Mouse (Mus musculus) G1E (cell line): ENCODE data around the gene Gpr45. TPM values are rescaled to one million over a fixed set of nuclear protein-coding genes. Genes with fewer than 3 reads are reported as not detected.

Source experiments
- ATAC-seq: 2 replicates; pipeline ENCODE4 v1.8.0; 2016; ENCODE audit warnings: mild to moderate bottlenecking; ENCODE audit not compliant: insufficient number of reproducible peaks, poor library complexity, low FRiP score, severe bottlenecking; ENCODE audit errors: extremely low read depth
- DNase-seq: peaks from one replicate; pipeline ENCODE4 v3.0.0; 2012; ENCODE audit warnings: low spot score
- H3K27me3 ChIP-seq: 2 replicates; pipeline ENCODE4 v1.6.1; 2012; ENCODE audit warnings: mild to moderate bottlenecking, low read length, inconsistent platforms; ENCODE audit not compliant: insufficient read depth
- H3K36me3 ChIP-seq: replicated peaks from 2 replicates; pipeline ENCODE3; 2012; ENCODE audit warnings: mild to moderate bottlenecking, inconsistent platforms
- H3K4me1 ChIP-seq: 2 replicates; pipeline ENCODE4 v1.6.1; 2012; ENCODE audit warnings: low read depth, low read length, inconsistent platforms, mixed read lengths; ENCODE audit not compliant: insufficient read depth
- H3K4me3 ChIP-seq: 2 replicates; pipeline ENCODE4 v1.5.1; 2012; ENCODE audit warnings: low read depth, mild to moderate bottlenecking, inconsistent platforms, low read length, moderate library complexity, mixed read lengths
- H3K9me3 ChIP-seq: replicated peaks from 2 replicates; pipeline ENCODE4 v1.6.1; 2012; ENCODE audit warnings: inconsistent platforms
- CTCF ChIP-seq: IDR thresholded peaks from 2 replicates; pipeline ENCODE4 v1.5.1; 2012; ENCODE audit warnings: low read depth, low read length, inconsistent platforms, mixed read lengths
- GATA1 ChIP-seq: IDR thresholded peaks from 2 replicates; pipeline ENCODE4 v1.6.1; 2012; ENCODE audit warnings: borderline replicate concordance, low read length, inconsistent platforms, mixed read lengths
- GATA2 ChIP-seq: IDR thresholded peaks from 2 replicates; pipeline ENCODE4 v1.6.1; 2012; ENCODE audit warnings: low read depth, low read length, inconsistent platforms, borderline replicate concordance
- POLR2AphosphoS5 ChIP-seq: IDR thresholded peaks from 2 replicates; pipeline ENCODE4 v1.6.1; 2012; ENCODE audit warnings: low read depth, low read length, inconsistent platforms; ENCODE audit not compliant: insufficient replicate concordance
- TAL1 ChIP-seq: conservative IDR thresholded peaks from 2 replicates; pipeline ENCODE4 v1.6.1; 2012; ENCODE audit warnings: low read depth, low read length, inconsistent platforms, mixed read lengths
- polyA plus RNA-seq: library from polyadenylated mRNA; stranded (reverse); fragments of >175 nt; gene quantifications from 2 replicates; pipeline ENCODE4 v1.2.3, GENCODE M21; 2012
- total RNA-seq, 2 experiments: library from RNA; stranded (forward) in 1 of 2; stranded (reverse) in 1 of 2; fragments of 200-1000 nt in 1 of 2; fragments of >200 nt in 1 of 2; fragmentation: Nextera tagmentation in 1 of 2; gene quantifications; 2 replicates each; pipeline ENCODE4 v1.2.3; 2014 to 2017

Gpr45 gene
- not detected in 2 replicates for total RNA-seq (2014; fragmentation: Nextera tagmentation)
- total RNA-seq (2017): 0.66 and 0.70 TPM in 2 replicates
- not detected in 2 replicates for polyA plus RNA-seq

- DNase-seq (no peak), ATAC-seq (no peak)
- no peak within 1 kb of the TSS for H3K4me3 ChIP-seq
- no peaks in the 10 kb centered on the region for H3K9me3 ChIP-seq
- H3K36me3 ChIP-seq: no peaks in the 10 kb centered on the region
- TF ChIP-seq GATA1 (no peak), GATA2 (no peak), TAL1 (no peak), POLR2AphosphoS5 (no peak), CTCF (no peak)
- H3K4me1 ChIP-seq: no peaks in the 10 kb centered on the region
- peaks cover 13% of the 10 kb centered on the region for H3K27me3 ChIP-seq
Measured at GRCm38 (mm10) chr1:42952734-42953481, at the start of gene Gpr45. Gpr45 (plus strand) TSS chr1:42952872.

- ATAC-seq: no peak
- DNase-seq: no peak
- TF ChIP-seq POLR2AphosphoS5: no peak
- Histone ChIP-seq H3K4me1 (no peaks in the 10 kb centered on the region), H3K9me3 (no peaks in the 10 kb centered on the region), H3K4me3 (no peak overlapping the region), H3K36me3 (peaks cover 76% of the 10 kb centered on the region), H3K27me3 (no peaks in the 10 kb centered on the region; the same call in 1 of the 2 replicates)
Measured at GRCm38 (mm10) chr1:42905148-42905547, 47.5 kb upstream of the Gpr45 start.

- H3K4me3 ChIP-seq: no peak overlapping the region
- no peaks in the 10 kb centered on the region for H3K4me1 ChIP-seq
- TF ChIP-seq CTCF: no peak
- no peaks in the 10 kb centered on the region; the same call in 1 of the 2 replicates for H3K27me3 ChIP-seq
- no peak for ATAC-seq
- no peaks in the 10 kb centered on the region for H3K9me3 ChIP-seq
- no peak for DNase-seq
- H3K36me3 ChIP-seq: peaks cover 61% of the 10 kb centered on the region
Measured at GRCm38 (mm10) chr1:42906696-42907095, 46.0 kb upstream of the Gpr45 start.

GRCm38 (mm10) chr1:42907153-42907552, 45.5 kb upstream of the Gpr45 start:
- ATAC-seq (no peak), DNase-seq (no peak)
- TF ChIP-seq POLR2AphosphoS5 (no peak), TAL1 (no peak), GATA1 (no peak), GATA2 (no peak), CTCF (no peak)
- Histone ChIP-seq H3K27me3 (peaks cover under 1% of the 10 kb centered on the region), H3K36me3 (peaks cover 57% of the 10 kb centered on the region), H3K4me3 (no peak overlapping the region), H3K4me1 (no peaks in the 10 kb centered on the region), H3K9me3 (no peaks in the 10 kb centered on the region)

- peaks cover 9% of the 10 kb centered on the region for H3K4me1 ChIP-seq
- H3K27me3 ChIP-seq: peaks cover 9% of the 10 kb centered on the region
- DNase-seq: peak; percentile 46
- H3K4me3 ChIP-seq: no peak overlapping the region
- no peaks in the 10 kb centered on the region for H3K36me3 ChIP-seq
- ATAC-seq: peak; percentile 52; the same call in 1 of the 2 replicates
- no peaks in the 10 kb centered on the region for H3K9me3 ChIP-seq
- TF ChIP-seq GATA1 (no peak), POLR2AphosphoS5 (no peak), GATA2 (no peak), CTCF (peak; percentile 51; the same call in 1 of the 2 replicates), TAL1 (no peak)
Measured at GRCm38 (mm10) chr1:42915062-42915461, 37.6 kb upstream of the Gpr45 start.

GRCm38 (mm10) chr1:42916719-42917118, 36.0 kb upstream of the Gpr45 start:
- H3K27me3 ChIP-seq: peaks cover 13% of the 10 kb centered on the region
- H3K4me1 ChIP-seq: peaks cover 9% of the 10 kb centered on the region
- no peaks in the 10 kb centered on the region for H3K36me3 ChIP-seq
- ATAC-seq (no peak), DNase-seq (no peak)
- no peak overlapping the region for H3K4me3 ChIP-seq
- TF ChIP-seq TAL1 (no peak), CTCF (no peak), POLR2AphosphoS5 (no peak), GATA2 (no peak), GATA1 (no peak)
- no peaks in the 10 kb centered on the region for H3K9me3 ChIP-seq

- H3K4me3 ChIP-seq: no peak overlapping the region
- peaks cover 9% of the 10 kb centered on the region for H3K4me1 ChIP-seq
- DNase-seq (peak; percentile 18), ATAC-seq (peak; percentile 74)
- TF ChIP-seq GATA2: no peak
- TF ChIP-seq POLR2AphosphoS5: no peak
- H3K27me3 ChIP-seq: peaks cover 15% of the 10 kb centered on the region
- no peaks in the 10 kb centered on the region for H3K36me3 ChIP-seq
- no peaks in the 10 kb centered on the region for H3K9me3 ChIP-seq
Measured at GRCm38 (mm10) chr1:42917908-42918307, 34.8 kb upstream of the Gpr45 start.
